Mouse (Mus musculus) adrenal gland, adult (tissue): ENCODE measurements around the gene Sash1.

Source experiments
- DNase-seq, 2 experiments: peaks; one replicate each; pipeline ENCODE4 v3.0.0; 2022 to 2023; ENCODE audit warnings: low spot score in 1 of 2; ENCODE audit not compliant: inconsistent age in 2 of 2

Sash1 gene

DNA sequence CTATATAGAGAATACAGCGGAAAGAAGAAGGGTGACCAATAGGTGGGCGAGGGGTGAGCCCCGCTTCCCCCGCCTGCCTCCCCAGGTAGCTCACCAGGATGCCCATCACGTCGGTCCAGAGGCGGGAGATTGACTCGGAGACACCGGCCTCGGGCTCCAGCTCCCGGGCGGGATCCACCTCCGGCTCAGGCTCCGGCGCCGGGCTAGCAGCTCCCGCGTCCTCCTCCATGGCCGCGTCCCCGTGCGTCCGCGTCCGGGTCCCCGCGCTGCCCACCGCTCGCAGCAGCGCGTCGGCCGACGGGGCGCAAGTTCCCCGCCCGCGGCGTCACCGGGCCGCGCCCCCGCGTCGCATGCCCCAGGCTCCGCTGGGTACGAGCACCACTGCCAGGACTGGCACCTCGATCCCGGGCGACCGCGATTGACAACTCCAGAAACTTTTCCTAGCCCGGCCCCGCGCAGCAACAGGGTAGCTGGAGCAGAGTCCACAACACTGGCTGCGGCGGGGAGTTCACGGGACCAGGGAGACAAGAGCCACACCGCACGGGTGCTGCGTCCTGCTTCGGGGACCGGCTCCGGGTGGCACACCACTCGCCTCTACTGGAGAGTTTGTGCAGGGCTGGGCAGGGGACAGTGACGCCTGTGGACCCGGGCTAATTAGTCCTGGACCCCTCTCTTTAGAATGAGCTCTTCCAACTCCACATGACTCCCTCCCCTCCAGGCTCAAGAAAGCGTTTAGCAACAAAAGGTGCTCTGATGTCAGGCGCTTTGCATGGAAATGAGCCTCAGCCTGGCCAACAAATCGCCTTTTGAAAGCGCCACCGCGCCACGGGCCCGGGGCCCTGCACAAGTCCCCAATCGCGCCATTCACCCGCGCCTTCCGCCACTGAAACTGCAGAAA is at the start of gene Sash1:
Gene Sash1, minus strand, starts transcription at position 441 of the 898 bp plus-strand sequence.
- peak; percentile 86 to 97 for DNase-seq

DNA sequence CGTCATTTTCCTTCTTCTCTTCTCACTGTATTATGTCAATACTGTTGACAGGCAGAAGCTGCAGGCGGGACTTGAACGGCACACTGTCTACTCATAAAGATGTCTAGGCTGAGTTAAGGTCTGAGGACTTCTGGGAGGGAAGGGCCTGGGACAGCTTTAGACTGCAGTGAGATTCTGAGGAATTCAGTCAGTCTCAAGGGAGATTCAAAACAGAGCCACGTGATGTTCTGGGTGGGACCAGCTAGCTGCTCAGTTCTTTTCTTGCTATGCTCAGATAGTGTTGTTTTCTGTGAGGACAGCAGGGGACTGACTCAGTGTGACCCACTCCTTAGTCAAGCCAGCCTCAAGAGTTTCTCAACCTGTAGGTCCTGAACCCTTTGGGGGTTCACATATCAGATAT is 49.7 kb upstream of the Sash1 start:
- DNase-seq, result no peak

DNA sequence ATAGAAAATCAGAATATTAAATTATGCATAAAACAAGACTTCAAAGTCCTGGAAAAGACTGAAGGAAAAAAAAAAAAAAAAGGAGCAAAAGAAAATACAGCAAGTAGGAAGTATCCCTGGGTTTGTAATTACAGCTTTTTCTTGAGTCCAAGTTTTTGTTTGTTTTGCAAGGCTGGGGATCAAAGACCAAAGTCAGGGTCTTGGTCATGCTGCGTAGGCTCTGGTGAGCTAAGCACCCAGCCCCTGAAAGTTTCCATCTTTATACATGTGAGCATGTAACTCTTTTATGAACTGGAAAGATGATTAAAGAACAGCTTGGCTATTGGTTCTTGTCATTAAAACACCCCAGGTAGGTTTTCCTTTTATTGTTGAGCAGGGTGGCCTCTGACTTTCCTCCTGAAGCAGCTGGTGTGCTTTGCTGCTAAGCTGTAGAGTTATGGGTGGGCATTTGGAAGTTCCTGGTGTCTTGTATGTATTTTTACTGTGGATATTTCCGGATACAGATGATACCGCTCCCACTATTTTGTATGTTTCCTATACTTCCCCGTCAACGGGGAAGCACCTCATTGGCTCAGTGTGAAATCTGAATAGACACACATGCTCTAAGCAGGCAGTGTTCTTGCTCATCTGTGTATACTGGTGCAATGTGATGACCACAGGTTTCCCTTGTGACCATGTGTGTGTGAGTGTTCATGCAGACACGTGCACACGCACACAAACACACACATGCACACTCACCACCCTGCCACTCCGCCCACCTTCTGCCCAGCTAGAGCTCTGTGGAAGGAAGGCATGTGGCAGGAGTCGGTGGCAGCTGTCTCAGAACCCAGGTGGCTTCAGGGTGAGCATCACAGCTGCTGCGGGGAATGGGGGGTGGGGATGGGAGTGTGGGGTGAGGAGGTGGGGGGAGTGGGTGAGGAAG is 47.8 kb upstream of the Sash1 start:
- DNase-seq, result no peak

DNA sequence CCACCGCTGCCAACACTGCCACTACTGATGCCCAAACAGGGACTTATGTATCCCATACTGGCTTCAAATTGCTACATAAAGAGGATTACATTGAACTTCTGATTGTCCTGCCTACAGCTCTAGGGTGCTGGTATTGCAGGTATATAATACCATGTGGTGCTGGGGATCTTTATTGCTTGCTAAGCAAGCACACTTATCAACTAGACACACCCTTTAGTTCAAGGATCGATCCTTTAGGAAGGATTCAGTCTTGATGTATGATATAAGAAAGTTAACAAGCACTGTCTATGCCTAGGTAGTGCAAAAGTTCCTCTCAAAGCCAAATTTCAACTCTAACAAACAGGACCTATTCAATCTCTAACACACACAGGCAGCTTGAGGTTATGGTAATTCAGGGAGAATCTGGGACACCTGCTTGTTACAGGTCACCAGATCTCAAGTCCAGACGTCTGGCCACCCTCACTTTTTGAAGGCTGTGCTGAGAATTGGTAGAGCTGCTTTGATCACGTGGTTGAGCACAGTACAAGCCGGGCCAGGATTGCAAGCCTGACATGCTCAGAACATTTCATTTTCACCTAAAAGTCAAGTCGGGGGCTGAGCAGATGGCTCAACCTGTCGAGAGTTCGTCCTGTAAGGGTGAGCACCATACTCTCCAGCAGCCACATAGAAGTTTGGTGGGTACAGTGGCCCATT is 45.8 kb upstream of the Sash1 start:
- no peak for DNase-seq

DNA sequence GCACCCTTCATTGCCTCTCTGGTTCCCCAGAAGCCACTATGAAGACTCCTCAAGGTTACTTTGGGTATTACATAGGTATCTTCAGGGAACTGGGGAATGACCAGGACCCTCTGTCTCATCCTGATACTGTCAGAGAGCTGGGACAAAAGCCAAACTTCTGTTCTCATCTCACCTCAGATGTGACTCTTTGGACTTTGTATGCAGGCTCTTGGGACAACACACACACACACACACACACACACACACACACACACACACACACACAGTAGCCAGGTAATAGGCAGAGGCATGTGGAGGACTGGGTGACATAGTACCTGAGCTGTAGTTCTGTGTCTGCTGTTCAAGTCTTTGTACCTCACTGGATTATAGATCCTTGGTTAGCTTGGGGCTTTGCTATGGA is 44.8 kb upstream of the Sash1 start:
- DNase-seq, result no peak

DNA sequence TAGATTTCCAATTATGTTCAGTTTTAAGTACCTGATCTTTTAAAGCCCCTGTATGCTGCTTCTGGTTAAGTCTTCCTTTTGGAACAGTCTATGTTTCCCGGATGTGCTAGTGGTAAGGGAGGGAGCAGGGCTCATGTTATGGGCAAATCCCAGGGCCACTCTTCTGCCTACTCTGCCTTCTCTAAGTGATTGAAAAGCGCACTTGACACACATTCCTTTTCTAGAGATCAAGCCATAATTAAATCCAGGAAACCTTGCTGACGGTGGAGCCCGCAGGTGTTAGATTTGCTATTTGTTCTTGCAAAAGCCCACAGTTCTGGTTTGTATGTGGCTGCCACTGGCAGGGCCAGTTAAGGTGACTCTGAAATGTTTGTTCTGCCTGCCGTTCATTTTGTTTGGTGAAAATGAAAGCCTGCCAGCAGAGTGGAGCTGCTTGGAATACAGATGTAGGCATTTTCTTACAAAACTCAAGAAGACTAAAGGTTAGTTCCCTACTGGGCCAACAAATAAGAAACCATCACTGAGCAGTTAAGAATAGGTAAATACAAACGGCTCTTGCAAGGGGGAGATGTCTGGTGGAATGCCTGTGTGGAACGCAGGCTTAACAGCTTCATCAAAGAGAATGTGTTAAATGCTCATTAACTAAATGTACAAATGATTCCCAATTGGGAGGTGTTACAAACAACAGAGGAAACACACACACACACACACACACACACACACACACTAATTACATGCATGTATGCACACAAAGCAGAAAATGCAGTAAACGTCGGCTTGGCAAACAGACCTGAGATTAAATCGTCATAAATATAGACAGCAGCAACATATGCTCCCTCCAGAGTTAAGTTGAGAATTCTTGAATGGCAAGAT is 43.1 kb upstream of the Sash1 start:
- DNase-seq, result no peak

DNA sequence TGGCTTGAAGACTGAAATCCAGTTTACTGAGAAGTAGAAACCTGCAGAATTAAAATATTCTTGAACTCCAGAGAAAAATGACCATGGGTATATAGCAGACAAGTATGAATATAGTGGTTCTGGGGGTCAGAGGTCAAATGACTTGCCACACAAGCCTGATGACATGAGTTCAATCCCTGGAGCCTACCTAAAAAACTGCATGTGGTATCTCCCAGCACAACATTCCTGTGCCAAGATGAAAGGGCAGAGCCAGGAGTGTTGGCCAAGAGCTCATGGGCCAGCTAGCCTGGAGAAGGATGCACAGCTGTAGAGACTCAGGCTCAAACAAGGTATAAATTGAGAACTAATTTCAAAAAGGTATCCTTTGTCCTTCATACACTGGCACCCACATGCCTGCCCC is 42.4 kb upstream of the Sash1 start:
- DNase-seq, result no peak

DNA sequence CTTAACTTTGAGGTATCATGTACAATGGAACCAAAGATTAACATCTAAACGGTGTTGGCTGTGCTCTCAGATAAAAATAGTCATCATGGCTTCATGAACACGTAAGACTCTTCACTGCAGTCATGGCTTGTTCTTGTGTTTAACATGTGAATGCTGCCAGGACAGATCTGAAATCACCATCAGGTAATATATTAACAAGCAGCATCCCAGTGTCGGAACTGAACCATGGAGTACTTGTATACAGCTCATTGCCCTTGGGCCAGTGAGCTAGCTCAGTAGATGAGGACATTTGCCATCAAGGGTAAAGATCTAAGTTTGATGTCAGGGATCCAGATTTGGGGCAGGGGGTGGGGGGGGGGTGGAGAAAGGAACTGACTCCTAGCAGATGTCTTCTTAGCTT is 41.0 kb upstream of the Sash1 start:
- no peak for DNase-seq

DNA sequence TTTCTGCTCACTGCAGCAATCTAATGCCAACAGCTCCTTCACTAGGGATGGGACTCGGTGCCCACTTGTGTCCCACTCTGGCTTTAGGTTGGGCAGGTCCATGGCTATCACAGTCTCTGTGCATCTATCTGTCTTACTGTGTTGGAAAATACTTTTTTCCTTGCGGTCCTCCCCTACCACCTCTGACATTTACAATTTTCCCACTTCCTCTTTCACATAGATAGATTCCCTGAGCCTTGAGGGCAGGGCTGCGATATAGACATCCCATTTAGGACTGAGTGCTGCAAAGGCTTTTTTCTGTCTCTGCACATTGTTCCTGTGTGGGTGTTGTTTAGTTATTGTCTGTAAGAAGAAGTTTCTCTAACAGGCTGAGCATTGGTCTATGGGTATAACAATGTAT is 40.4 kb upstream of the Sash1 start:
- DNase-seq, result no peak

DNA sequence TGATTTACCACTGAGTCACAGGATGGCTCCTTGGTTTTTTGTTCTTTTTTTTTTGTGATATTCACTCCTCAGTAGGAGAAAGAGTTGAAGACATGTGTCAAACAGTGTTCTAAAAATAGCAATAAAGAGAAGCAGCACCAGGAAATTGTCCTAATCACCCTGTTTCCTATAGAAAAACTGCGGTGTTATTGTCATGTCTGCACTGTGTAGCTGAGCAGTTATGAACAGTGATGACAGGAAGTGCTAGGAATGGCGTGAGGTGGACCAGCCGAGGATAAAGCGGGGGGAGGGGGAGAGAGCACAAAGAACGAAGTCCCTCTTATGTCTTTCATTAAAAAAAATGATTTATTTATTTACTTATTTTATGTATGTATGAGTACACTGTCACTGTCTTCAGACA is 39.4 kb upstream of the Sash1 start:
- no peak for DNase-seq

DNA sequence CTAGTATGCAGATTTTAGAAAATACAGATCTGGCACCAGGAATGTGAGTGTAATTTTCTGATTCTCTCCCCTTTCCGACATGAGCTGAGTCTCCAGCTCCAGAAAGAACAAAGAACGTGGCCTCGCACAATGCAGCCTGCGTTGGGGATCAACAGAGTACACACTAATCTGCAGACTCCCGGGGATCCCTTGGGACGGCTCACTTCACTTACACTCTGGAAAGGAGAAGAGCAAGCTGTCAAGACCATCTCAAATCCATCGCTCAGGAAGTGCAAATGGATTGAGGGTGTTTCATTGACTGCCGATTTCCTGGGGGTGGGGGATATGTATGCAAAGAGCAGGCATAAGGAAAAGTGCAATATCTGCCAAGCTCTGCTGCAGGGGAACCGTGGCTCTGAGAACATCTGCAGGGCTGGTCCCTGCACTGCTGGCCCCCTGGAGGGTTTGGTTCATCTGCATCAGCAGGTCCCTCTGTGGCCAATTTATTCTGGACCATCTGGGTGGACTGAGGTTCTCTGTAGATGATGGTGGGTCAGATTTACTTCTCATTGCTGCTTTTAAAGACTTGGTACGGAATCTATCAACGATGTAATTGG is 35.3 kb upstream of the Sash1 start:
- DNase-seq, result no peak

DNA sequence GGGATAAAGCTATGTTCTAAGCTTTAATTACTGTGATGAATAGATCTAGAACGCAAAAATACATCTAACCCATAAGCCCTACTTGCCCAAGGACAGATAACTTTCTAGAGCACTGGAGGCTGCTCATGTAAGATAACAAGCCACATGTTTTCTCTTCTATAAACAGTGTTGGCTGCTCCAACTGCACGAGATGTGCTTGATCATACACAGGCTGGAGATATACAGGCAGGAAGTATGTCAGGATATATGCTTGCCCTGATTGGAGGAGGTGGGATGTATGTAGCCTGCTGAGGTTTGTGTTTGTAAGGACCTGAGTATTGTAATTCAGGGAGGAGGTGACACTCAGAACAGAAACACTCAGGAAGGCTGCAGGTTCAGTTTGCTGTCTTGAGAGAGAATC is 31.9 kb upstream of the Sash1 start:
- DNase-seq, result no peak

DNA sequence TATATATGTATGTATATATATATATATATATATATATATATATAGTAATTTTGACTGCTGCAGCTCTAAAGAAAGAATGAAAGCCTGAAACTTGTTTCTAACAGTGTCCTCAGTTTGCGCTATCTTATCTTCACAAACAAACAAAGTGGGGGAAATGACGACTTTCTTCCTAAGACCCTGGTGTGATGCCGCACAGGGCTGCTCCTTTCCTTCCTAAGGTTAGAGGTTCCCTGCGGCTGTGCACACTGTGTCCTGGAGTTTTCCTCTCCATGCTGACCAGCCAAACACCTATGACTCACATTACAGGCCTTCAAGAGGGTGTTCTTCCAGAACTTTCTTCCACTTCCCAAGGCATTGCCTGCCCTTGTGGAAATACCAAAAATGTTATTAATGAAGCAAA is 31.5 kb upstream of the Sash1 start:
- peak; percentile 33 to 53 for DNase-seq

DNA sequence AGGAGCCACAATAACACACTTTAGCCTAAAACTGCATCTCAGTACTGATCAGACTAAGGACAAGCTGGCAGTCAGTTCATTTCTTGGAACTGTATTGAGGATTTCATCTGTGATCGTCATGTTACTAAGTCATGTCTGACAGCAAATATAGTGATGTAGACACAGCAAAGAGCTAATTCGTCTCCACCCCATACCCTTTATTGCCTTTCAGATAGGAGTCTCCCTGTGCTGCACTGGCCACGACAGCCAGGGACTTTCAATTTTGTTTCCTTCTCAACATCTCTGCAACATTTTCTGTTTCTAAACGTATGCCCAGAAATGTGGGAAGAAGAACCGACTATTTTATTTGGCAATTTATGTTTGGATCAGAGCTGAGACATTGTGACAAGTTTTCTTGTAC is 29.9 kb upstream of the Sash1 start:
- DNase-seq, result no peak

DNA sequence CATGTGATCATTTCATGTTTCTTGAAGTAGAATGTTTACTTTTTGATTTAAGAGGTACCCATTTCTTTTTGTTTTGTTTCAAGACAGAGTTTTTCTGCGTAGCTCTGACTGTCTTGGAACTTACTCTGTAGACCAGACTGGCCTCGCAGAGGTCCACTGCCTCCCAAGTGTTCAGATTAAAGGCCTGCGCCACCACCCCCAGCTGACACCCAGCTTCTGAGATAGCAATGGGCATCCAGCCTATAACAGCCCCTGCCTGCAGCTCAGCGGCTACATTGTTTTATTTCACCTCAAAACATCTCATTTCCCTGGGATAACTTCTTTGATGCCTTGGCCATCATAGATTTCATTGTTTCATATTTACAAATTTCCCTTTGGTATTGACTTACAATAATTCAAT is 28.0 kb upstream of the Sash1 start:
- no peak for DNase-seq

DNA sequence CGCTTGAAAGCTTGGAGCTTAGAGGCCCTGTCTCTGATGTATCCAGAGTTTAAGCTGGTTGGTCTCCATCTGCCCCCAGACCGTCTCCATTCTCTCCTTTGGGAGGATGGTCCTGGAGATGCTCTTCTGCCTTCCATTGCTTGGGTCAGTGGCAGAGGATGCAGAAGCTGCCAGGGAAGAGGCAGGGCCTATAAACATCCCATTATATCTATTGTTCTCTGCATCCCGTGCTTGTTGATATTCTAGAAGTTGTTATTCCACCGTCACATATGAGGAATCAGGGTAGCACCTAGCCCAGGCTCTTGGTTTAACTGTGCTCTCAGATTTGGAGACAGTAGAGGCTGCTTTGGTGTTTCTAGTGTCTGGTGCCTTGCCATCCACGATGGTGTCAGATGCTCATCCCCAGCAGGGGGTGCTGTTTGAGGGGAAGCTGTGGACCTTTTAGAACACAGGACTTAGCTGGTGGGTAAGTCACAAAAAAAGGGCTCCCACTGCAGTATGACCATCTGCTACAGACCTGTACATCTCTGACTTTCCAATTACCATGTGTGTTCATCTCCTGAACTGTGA is 26.9 kb upstream of the Sash1 start:
- peak in 1 of 2 experiments; percentile 67 for DNase-seq

DNA sequence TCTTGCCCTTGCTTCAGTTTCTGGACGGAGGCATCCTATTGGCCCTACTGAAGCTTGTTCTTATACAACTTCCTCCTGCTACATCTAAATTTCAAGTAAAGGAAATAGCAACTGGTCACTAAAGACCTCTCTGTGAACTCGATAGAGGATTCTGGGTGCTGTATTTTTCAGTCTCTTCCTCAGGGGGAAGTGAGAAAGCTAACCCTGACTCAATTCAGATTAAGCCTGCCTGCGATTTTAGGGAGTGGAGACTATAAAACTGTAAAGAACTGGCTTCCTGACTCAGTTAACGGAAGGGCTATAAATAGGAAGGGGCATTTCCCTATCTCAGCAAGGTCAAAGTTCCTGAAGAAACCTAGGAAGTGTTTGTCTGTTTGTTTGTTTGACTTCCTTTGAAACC is 26.3 kb upstream of the Sash1 start:
- DNase-seq, result no peak

DNA sequence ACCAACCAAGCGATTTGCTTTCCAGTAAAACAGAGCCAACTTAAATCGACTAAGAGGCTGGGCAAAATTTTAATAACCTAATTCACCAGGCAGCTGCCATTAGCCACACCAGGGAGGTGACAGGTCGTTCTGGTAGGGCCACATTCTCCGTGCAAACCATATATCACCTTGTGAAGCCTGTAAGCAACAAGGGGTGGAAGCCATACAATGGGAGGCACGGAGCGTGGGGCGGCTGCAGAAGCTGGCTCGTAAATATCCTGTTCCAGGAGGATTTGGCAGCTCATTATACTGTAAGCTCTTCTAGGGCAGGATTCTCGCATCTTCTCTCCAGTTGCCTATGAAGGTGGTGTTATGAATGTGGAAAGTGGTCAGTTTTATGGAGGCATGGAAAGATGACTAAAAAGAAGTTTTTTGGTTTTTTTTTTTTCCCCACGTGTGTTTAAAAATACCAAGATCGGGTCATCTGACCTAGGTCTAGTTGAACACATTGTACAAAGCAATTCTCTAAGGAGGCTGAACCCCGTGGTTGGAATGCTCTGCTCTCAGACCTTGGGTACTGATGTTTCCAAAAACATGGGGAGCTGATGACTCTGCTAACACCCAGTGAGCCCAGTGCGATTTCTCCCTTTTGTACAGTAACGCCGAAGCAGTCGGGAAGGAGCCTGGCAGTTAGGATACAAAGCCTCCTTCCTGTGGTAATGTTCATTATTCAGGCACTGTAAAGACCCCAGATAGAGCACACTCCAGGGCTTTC is 24.5 kb upstream of the Sash1 start:
- DNase-seq, result no peak

DNA sequence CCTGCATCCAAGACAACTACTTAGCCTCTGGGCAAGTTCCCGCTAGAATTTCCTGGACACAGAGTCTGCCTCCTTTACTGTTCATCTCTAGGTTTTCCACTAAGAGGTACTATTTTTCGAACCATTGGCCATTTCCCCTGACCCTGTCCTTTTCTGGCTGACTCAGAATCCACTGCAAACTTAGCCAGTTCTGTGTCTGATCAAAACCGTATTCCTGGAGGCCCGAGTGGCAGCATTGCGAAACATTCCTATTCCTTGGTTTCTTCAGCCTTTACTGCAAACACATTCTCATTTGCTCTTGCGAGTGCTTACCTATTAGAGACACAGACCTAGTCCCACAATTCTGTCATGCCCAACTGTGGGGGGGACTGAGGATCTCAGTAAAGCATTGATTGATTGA is 17.2 kb upstream of the Sash1 start:
- DNase-seq, result peak in 1 of 2 experiments; percentile 47
